18 mouse cellular contexts compared by ENCODE assay signal in the genomic region with DNA sequence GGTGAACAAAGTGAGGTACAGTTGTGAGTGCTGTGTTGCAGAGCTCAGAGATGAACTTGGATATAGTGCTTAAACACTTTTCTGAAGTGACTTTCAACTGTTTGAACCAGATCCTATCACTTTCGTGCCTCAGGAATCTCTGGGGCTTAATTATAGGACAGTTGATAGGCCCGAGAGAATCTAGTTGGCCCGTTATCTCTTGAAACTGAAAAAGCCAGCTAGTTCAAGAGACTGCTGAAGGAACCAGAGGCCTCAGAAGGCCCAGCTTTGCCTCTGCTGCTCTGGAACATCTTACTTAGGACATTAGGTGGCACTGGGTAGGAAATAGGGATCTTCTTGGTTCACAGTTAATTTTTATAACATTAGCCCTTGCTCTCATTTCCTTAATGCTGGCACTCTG. TPM values are rescaled to one million over a fixed set of nuclear protein-coding genes. Genes with fewer than 3 reads are reported as not detected.
DNase-seq lines count a peak whose midpoint lies in the region; ATAC-seq lines count a peak whose summit lies in the region.
"Had no signal": no experiment of that assay in that cellular context is flagged by ENCODE, and none has a peak within 500 bp of the region (broad histone marks: within the 10 kb centered on the region; RNA-seq: fewer than 3 reads in every experiment).

No protein-coding gene starts in this region.

- H3K27me3 ChIP-seq in heart, embryonic 14.5 days (ENCODE audit: control insufficient read depth, insufficient read depth, low read length): no peaks in the 10 kb centered on the region
- H3K27me3 ChIP-seq in midbrain, embryonic 11.5 days (ENCODE audit: control insufficient read depth, insufficient read depth, low read length): no peaks in the 10 kb centered on the region
- H3K27me3 ChIP-seq in midbrain, embryonic 10.5 days (ENCODE audit: low read depth, poor library complexity, severe bottlenecking): no peaks in the 10 kb centered on the region
- no peaks in the 10 kb centered on the region for H3K27me3 ChIP-seq in liver, embryonic 15.5 days
- H3K27me3 ChIP-seq: forebrain, embryonic 12.5 days; hindbrain, embryonic 15.5 days; limb, embryonic 12.5 days; megakaryocyte, embryonic 14.5 days; neural tube, embryonic 13.5 days; stomach, embryonic 15.5 days had no signal

- no peak for ATAC-seq in heart, embryonic 14.5 days (ENCODE audit: insufficient number of reproducible peaks, insufficient read depth, low FRiP score, low read depth)
- ATAC-seq in midbrain, embryonic 11.5 days (ENCODE audit: low FRiP score): no peak
- ATAC-seq in liver, embryonic 15.5 days (ENCODE audit: insufficient read depth): no peak

- WGBS in heart, embryonic 14.5 days: 10% methylated on average over 3 of the region's 3 CpGs
- 75% methylated on average over 3 of the region's 3 CpGs for WGBS in midbrain, embryonic 11.5 days
- WGBS in midbrain, embryonic 10.5 days: 79% methylated on average over 3 of the region's 3 CpGs
- 15% methylated on average over 3 of the region's 3 CpGs for WGBS in liver, embryonic 15.5 days (ENCODE audit: insufficient replicate concordance)

- H3K4me1 ChIP-seq in heart, embryonic 14.5 days (ENCODE audit: control insufficient read depth in 2 of 2, insufficient read depth in 2 of 2, low read length in 2 of 2): peaks cover 8 to 49% of the 10 kb centered on the region in 2 experiments
- H3K4me1 ChIP-seq in midbrain, embryonic 11.5 days (ENCODE audit: control insufficient read depth, insufficient read depth, low read length): no peaks in the 10 kb centered on the region
- no peaks in the 10 kb centered on the region for H3K4me1 ChIP-seq in midbrain, embryonic 10.5 days
- peaks cover 44% of the 10 kb centered on the region for H3K4me1 ChIP-seq in liver, embryonic 15.5 days (replicated peaks)
- H3K4me1 ChIP-seq: forebrain, embryonic 12.5 days; stomach, embryonic 15.5 days had no signal

- peak overlapping the region; percentile 6; the same call in 1 of the 2 replicates for H3K9ac ChIP-seq in heart, embryonic 14.5 days (ENCODE audit: low read length)
- H3K9ac ChIP-seq in midbrain, embryonic 11.5 days (ENCODE audit: low read length): no peak overlapping the region
- H3K9ac ChIP-seq in liver, embryonic 15.5 days: no peak overlapping the region
- H3K9ac ChIP-seq: forebrain, embryonic 12.5 days; hindbrain, embryonic 15.5 days; limb, embryonic 12.5 days; neural tube, embryonic 13.5 days; stomach, embryonic 15.5 days had no signal

- H3K4me3 ChIP-seq in heart, embryonic 14.5 days (ENCODE audit: control insufficient read depth in 1 of 2, insufficient read depth in 1 of 2, low read depth in 1 of 2, low read length in 2 of 2): no peak overlapping the region
- no peak overlapping the region for H3K4me3 ChIP-seq in midbrain, embryonic 11.5 days (ENCODE audit: low read depth, low read length)
- H3K4me3 ChIP-seq in midbrain, embryonic 10.5 days: no peak overlapping the region
- no peak overlapping the region for H3K4me3 ChIP-seq in liver, embryonic 15.5 days (replicated peaks)
- H3K4me3 ChIP-seq: forebrain, embryonic 12.5 days; hindbrain, embryonic 15.5 days; left cerebral cortex, adult 2 months; limb, embryonic 12.5 days; neural tube, embryonic 13.5 days; stomach, embryonic 15.5 days had no signal

- no peaks in the 10 kb centered on the region for H3K9me3 ChIP-seq in heart, embryonic 14.5 days (ENCODE audit: control insufficient read depth, low read length)
- no peaks in the 10 kb centered on the region for H3K9me3 ChIP-seq in midbrain, embryonic 11.5 days (ENCODE audit: control insufficient read depth, low read length)
- H3K9me3 ChIP-seq in midbrain, embryonic 10.5 days (replicated peaks): no peaks in the 10 kb centered on the region
- H3K9me3 ChIP-seq in liver, embryonic 15.5 days (replicated peaks): no peaks in the 10 kb centered on the region
- H3K9me3 ChIP-seq: forebrain, embryonic 12.5 days; hindbrain, embryonic 15.5 days; limb, embryonic 12.5 days; megakaryocyte, embryonic 14.5 days; neural tube, embryonic 13.5 days; stomach, embryonic 15.5 days had no signal

- no peak for DNase-seq in heart, postnatal 25 days (ENCODE audit: low spot score)
- DNase-seq in midbrain, embryonic 11.5 days (ENCODE audit: low spot score, missing footprints): peak; percentile 10
- no peak for DNase-seq in midbrain, embryonic 10.5 days (ENCODE audit: low spot score)
- no peak for DNase-seq in adrenal gland, postnatal 36 days
- no peak for DNase-seq in gastrocnemius, adult 18-20 months (ENCODE audit: low spot score)
- DNase-seq: cerebellum, adult 9-10 months; kidney, adult 11 months; kidney, postnatal 10 days; thymus, adult 2 months had no signal

- peak overlapping the region; percentile 69 to 73 for H3K27ac ChIP-seq in heart, embryonic 14.5 days (replicated peaks in 1 of 2; ENCODE audit: control insufficient read depth in 1 of 2, insufficient read depth in 1 of 2, low read depth in 2 of 2, low read length in 2 of 2)
- no peak overlapping the region for H3K27ac ChIP-seq in midbrain, embryonic 11.5 days (ENCODE audit: low read depth, low read length)
- no peak overlapping the region for H3K27ac ChIP-seq in midbrain, embryonic 10.5 days (replicated peaks)
- 0 out of 2 replicates have a peak overlapping the region, but pooled peaks have one; percentile 4 for H3K27ac ChIP-seq in liver, embryonic 15.5 days (replicated peaks)
- H3K27ac ChIP-seq: forebrain, embryonic 12.5 days; hindbrain, embryonic 15.5 days; left cerebral cortex, adult 2 months; limb, embryonic 12.5 days; neural tube, embryonic 13.5 days; stomach, embryonic 15.5 days had no signal

- peak overlapping the region; percentile 28 for H3K4me2 ChIP-seq in heart, embryonic 14.5 days (ENCODE audit: low read length)
- no peak overlapping the region for H3K4me2 ChIP-seq in midbrain, embryonic 11.5 days
- H3K4me2 ChIP-seq in liver, embryonic 15.5 days: no peak overlapping the region
- H3K4me2 ChIP-seq: forebrain, embryonic 12.5 days; hindbrain, embryonic 15.5 days; limb, embryonic 12.5 days; neural tube, embryonic 13.5 days; stomach, embryonic 15.5 days had no signal

- intact Hi-C loops in heart, postnatal 25 days (cut with DNase I): no loop called here

- H3K36me3 ChIP-seq in heart, embryonic 14.5 days (ENCODE audit: control insufficient read depth, insufficient read depth, low read length): no peaks in the 10 kb centered on the region
- H3K36me3 ChIP-seq in midbrain, embryonic 11.5 days (ENCODE audit: control insufficient read depth, insufficient read depth, low read length): no peaks in the 10 kb centered on the region
- no peaks in the 10 kb centered on the region for H3K36me3 ChIP-seq in midbrain, embryonic 10.5 days
- no peaks in the 10 kb centered on the region for H3K36me3 ChIP-seq in liver, embryonic 15.5 days (replicated peaks)
- H3K36me3 ChIP-seq: forebrain, embryonic 12.5 days; hindbrain, embryonic 15.5 days; limb, embryonic 12.5 days; neural tube, embryonic 13.5 days; stomach, embryonic 15.5 days had no signal

RNA-seq across cellular contexts. Expression of gene Ppp1r12a, which starts 17.4 kb away (rescaled TPM):
- 96.8 and 108 TPM in 2 replicates for polyA plus RNA-seq in heart, embryonic 14.5 days (2014; fragmentation: Nextera tagmentation; extraction: Ambion mirVana)
- 10 to 100 TPM; 58.1 to 61.7 TPM for total RNA-seq in heart, postnatal 25 days (2021)
- polyA plus RNA-seq in midbrain, embryonic 11.5 days (2014; fragmentation: Nextera tagmentation; extraction: Ambion mirVana): 78.6 and 82.4 TPM in 2 replicates
- polyA plus RNA-seq in midbrain, embryonic 10.5 days (2016; fragmentation: Nextera tagmentation; extraction: Ambion mirVana): 70.7 and 80.6 TPM in 2 replicates
- 30.4 and 31.5 TPM in 2 replicates for polyA plus RNA-seq in liver, embryonic 15.5 days (2015; fragmentation: Nextera tagmentation; extraction: Ambion mirVana)
- total RNA-seq in adrenal gland, postnatal 36 days (2021): 100 to 1,000 TPM; 102 to 127 TPM
- 10 to 100 TPM; 19.4 to 25.6 TPM for total RNA-seq in gastrocnemius, adult 18-20 months (2021)

Comparison
In these comparisons a context has a peak if more than half of its experiments do, and no peak if none do; other contexts are left out.
1. H3K27ac ChIP-seq: peak in heart, embryonic 14.5 days (2 of 2) and liver, embryonic 15.5 days (single experiment); none in midbrain, embryonic 11.5 days (single experiment) and midbrain, embryonic 10.5 days (single experiment).